Mouse (Mus musculus): ENCODE results near the gene Senp1.

Senp1 gene

DNA sequence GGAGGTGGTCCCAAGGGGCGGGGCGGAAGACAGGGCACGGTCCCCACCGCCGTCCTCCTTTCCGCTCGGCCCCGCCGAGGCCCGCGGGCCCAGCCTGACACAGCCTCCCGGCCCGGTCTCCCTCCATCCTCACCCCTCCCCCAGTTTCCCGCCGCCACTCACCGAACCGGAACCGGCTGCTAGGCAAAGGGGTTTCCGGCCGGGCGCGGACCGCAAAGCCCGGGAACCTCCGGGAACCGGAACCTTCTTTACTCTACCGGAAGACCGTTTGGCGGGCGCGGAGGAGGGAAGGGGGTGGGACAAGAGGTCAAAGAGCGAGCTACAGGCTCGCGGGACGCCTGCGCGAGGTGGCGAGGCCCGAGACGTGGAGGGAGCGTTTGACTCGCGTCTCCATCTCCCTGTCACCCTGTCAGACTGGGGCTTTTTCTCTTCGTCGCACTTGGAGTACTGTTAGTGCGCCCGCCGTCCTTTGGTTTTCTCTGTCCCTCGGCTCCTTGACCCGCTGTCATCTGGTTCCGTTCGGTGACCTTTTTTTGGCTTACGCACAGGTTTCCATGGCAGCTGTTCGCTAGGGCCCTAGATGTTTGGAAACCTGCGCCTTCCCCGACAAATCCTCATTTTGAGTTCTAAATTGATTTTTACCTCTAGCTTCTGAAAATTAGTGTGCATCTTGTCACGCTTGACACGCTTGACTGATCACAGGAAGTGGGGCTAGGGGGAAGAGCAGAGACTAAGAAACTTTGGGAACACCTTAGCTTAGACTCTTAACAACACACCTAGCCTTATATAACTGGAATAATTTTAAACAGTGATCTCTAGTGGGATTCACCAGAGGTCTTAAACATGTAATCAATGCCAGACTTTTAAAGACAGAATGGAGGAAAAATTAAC is at the start of gene Senp1:
Senp1 (minus strand) TSS at position 624 of the 891 bp plus-strand sequence.
- in situ Hi-C loops (cut with MboI; ENCODE audit: low sequenced_read_pairs) = no loop called here

GRCm38 (mm10) chr15:98142515-98142914 is 49.0 kb upstream of the Senp1 start:
- in situ Hi-C loops (cut with MboI; ENCODE audit: low sequenced_read_pairs) = no loop called here

GRCm38 (mm10) chr15:98140809-98141208 is 47.3 kb upstream of the Senp1 start:
- in situ Hi-C loops (cut with MboI; ENCODE audit: low sequenced_read_pairs) = no loop called here

- in situ Hi-C loops (cut with MboI; ENCODE audit: low sequenced_read_pairs) = no loop called here
Measured at GRCm38 (mm10) chr15:98139763-98140162, 46.2 kb upstream of the Senp1 start.

DNA sequence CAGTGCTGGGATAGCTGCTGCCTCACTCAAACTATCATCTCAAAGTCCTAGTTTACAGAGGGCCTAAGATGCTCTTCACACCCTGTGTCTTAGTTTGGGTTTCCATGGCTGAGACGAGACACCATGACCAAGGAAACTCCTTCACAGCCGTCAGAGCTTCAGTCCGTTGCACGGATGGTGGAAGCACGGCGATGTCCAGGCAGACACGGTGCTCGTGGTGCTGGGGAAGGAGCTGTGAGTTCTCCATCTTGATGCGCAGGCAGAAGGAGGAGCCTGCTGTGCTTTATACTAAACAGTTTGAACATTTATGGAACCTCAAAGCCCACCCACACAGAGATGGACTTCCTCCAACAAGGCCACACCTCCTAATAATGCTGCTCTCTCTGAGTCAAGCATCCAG is 43.3 kb upstream of the Senp1 start:
- in situ Hi-C loops (cut with MboI; ENCODE audit: low sequenced_read_pairs) = no loop called here

DNA sequence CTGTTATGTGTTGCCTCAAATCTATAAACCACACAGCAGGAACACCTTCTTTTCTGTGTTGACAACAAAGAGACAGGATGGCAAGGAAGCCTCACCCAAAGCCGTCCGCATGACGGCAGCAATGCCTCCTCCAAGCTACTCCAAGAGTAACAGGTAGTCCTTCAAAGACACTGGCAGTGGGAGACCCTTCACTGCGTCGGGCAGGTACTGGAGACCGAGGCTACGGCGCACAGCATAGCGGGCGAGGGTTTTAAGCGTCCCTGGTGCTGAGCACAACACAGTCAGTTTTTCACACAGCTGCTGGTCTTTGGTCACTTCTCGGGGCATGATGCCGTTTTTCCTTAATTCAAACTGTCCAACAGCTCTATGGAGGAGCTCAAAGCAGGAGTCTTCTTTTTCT is 42.1 kb upstream of the Senp1 start:
- in situ Hi-C loops (cut with MboI; ENCODE audit: low sequenced_read_pairs) = no loop called here

GRCm38 (mm10) chr15:98134666-98135065 is 41.1 kb upstream of the Senp1 start:
- in situ Hi-C loops (cut with MboI; ENCODE audit: low sequenced_read_pairs) = no loop called here

DNA sequence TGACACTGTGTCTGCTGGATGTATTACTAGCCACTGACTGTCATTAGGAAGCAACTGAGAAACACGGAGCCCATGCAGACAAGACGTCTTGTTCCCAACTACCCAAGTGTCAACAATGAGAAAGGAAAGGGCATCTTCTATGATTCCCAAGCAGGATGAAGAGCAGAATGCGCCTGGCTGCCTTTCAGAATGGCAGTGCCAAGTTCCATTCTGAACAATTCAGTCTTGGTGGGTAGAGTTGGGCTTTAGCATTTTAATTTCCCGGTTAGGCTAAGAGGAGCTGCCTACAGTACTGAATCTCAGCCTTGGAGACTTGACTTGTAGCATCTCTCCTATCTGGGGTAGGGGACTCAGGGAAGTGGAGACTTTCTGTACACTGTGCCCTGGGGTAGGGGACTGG is 40.5 kb upstream of the Senp1 start:
- in situ Hi-C loops (cut with MboI; ENCODE audit: low sequenced_read_pairs) = no loop called here

DNA sequence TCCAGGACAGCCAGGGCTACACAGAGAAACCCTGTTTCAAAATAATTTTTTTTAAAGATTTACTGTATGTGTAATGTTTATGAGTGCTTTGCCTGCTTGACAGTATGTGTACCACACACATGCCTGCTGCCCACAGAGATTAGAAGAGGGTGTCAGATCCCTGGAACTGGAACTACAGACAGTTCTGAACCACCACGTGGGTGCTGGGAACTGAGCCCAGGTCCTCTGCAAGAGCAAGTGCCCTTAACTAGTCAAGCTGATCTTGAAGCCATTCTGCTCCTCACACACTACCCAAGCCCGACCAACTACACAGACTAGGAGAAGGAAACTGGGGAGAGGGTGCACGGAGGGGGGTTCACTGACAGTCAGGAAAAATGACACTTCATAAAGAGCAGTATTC is 39.9 kb upstream of the Senp1 start:
- in situ Hi-C loops (cut with MboI; ENCODE audit: low sequenced_read_pairs) = no loop called here

- in situ Hi-C loops (cut with MboI; ENCODE audit: low sequenced_read_pairs) = no loop called here
Measured at GRCm38 (mm10) chr15:98131942-98132655, 38.6 kb upstream of the Senp1 start.

GRCm38 (mm10) chr15:98131451-98131850 is 37.9 kb upstream of the Senp1 start:
- in situ Hi-C loops (cut with MboI; ENCODE audit: low sequenced_read_pairs) = no loop called here

GRCm38 (mm10) chr15:98131001-98131400 is 37.5 kb upstream of the Senp1 start:
- in situ Hi-C loops (cut with MboI; ENCODE audit: low sequenced_read_pairs) = no loop called here

GRCm38 (mm10) chr15:98120831-98121230 is 27.3 kb upstream of the Senp1 start:
- in situ Hi-C loops (cut with MboI; ENCODE audit: low sequenced_read_pairs) = no loop called here

DNA sequence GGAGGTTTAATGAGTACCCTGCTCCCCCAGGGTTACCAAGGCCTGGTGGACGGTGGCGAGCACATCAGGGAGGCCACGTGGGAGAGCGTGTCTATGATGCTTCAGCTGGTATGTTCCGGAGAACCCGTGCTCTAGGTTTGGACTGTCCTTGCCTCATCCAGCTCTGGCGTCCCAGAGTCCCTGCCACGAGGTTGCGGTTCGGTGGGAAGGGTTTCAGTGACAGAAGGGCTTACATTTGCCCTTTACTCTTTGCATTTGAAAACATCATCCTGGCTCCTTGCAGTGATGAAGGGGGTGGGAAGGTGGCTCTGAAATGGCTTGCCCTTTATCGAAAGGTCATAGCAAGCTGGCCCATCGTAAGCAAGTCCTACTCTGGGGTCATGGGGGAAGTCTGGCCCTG is 25.8 kb upstream of the Senp1 start:
- in situ Hi-C loops (cut with MboI; ENCODE audit: low sequenced_read_pairs) = no loop called here

- in situ Hi-C loops (cut with MboI; ENCODE audit: low sequenced_read_pairs) = no loop called here
Measured at GRCm38 (mm10) chr15:98116287-98116686, 22.7 kb upstream of the Senp1 start.

GRCm38 (mm10) chr15:98115779-98116163 is 22.2 kb upstream of the Senp1 start:
- in situ Hi-C loops (cut with MboI; ENCODE audit: low sequenced_read_pairs) = no loop called here

GRCm38 (mm10) chr15:98114852-98115778 is 21.6 kb upstream of the Senp1 start:
- in situ Hi-C loops (cut with MboI; ENCODE audit: low sequenced_read_pairs) = no loop called here

GRCm38 (mm10) chr15:98114098-98114851 is 20.7 kb upstream of the Senp1 start:
- in situ Hi-C loops (cut with MboI; ENCODE audit: low sequenced_read_pairs) = no loop called here

DNA sequence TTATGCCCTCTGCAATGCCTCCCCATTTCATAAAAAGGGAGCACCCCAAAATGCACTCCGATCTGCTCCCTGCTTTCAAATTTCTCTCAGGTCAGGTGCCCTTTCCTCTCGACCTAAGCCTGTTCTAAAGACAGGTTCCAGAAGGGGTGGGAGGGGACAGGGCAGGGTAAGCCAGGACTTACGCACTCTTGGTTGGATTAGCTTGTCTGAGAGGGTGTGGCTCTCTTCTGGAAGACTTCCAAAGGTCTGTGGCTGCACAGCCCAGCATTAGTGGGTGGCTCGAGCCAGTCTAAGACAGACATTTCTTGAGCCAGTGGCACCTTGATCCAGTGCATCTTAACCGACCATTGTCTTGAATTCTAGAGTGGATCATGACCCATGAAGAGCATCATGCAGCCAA is 18.2 kb upstream of the Senp1 start:
- in situ Hi-C loops (cut with MboI; ENCODE audit: low sequenced_read_pairs) = no loop called here

Data from CH12F3 (cell line).